Mouse (Mus musculus): ENCODE measurements around the gene Plxna4. TPM values are rescaled to one million over a fixed set of nuclear protein-coding genes. Genes with fewer than 3 reads are reported as not detected.
"Not testable (repeated sequence)": the region's sequence is repeated elsewhere in the genome, so short reads cannot be mapped to it uniquely, and the experiment has no call there.

Plxna4 gene
- polyA plus RNA-seq, 1 experiment from 2014 or later, result 9.5 TPM

GRCm38 (mm10) chr6:32509046-32509445, 78.9 kb downstream of the Plxna4 start:
- Histone ChIP-seq H3K27me3 (replicated peaks) (no peaks in the 10 kb centered on the region), H3K27ac (ENCODE audit: poor library complexity, severe bottlenecking) (no peak overlapping the region), H3K4me2 (no peak overlapping the region), H3K9me3 (replicated peaks) (no peaks in the 10 kb centered on the region), H3K4me3 (no peak overlapping the region), H3K9ac (no peak overlapping the region), H3K4me1 (replicated peaks) (peaks cover 43% of the 10 kb centered on the region), H3K36me3 (0 out of 2 replicates have a peak, but pooled peaks cover 3% of the 10 kb centered on the region)
- no peak for ATAC-seq (ENCODE audit: insufficient number of reproducible peaks, low FRiP score)
- WGBS, result 79% methylated on average over 9 of the region's 9 CpGs

GRCm38 (mm10) chr6:32504963-32505362, 83.0 kb downstream of the Plxna4 start:
- H3K9ac ChIP-seq, result no peak overlapping the region
- WGBS, result 88% methylated on average over 5 of the region's 5 CpGs
- H3K4me3 ChIP-seq, result no peak overlapping the region
- H3K27me3 ChIP-seq (replicated peaks), result no peaks in the 10 kb centered on the region
- H3K9me3 ChIP-seq (replicated peaks), result no peaks in the 10 kb centered on the region
- no peak for ATAC-seq (ENCODE audit: insufficient number of reproducible peaks, low FRiP score)
- H3K36me3 ChIP-seq, result no peaks in the 10 kb centered on the region
- H3K27ac ChIP-seq (ENCODE audit: poor library complexity, severe bottlenecking), result no peak overlapping the region
- H3K4me2 ChIP-seq, result no peak overlapping the region
- H3K4me1 ChIP-seq (replicated peaks), result peaks cover 6% of the 10 kb centered on the region; the same call in 1 of the 2 replicates

DNA sequence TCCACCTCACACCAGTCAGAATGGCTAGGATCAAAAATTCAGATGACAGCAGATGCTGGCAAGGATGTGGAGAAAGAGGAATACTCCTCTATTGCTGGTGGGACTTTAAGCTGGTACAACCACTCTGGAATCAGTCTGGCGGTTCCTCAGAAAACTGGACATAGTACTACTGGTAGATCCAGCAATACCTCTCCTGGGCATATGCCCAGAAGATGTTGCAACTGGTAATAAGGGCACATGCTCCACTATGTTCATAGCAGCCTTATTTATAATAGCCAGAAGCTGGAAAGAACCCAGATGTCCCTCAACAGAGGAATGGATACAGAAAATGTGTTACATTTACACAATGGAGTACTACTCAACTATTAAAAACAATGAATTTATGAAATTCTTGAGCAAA, 86.8 kb downstream of the Plxna4 start:
- H3K9ac ChIP-seq; H3K27ac ChIP-seq (ENCODE audit: poor library complexity, severe bottlenecking); H3K4me2 ChIP-seq; ATAC-seq (ENCODE audit: insufficient number of reproducible peaks, low FRiP score); H3K27me3 ChIP-seq (replicated peaks); H3K36me3 ChIP-seq; H3K4me3 ChIP-seq; H3K4me1 ChIP-seq (replicated peaks); H3K9me3 ChIP-seq (replicated peaks): not testable (repeated sequence)
- 93% methylated on average over 1 of the region's 1 CpGs for WGBS

DNA sequence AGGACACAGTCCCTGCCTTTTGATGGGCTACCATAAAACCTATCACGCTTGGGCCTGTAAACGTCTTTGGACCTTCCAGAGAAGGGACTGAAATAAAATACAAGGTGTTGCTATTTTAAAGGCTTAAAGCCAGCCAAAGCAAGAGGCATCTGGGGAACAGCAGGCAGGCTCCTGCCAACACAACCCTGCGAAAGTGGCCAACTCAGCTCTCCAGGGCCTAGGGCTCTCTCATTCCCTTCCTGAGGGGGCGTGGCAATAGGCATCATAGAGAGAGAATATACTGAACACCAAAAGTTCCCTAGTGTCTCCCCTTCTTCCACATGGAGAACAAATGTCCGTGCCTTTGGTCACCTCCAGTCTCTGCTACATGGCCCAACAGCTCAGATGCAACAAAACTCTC, 89.9 kb downstream of the Plxna4 start:
- H3K27me3 ChIP-seq (replicated peaks), result no peaks in the 10 kb centered on the region
- no peak overlapping the region for H3K9ac ChIP-seq
- H3K4me2 ChIP-seq, result no peak overlapping the region
- no peak overlapping the region for H3K4me3 ChIP-seq
- ATAC-seq (ENCODE audit: insufficient number of reproducible peaks, low FRiP score), result no peak
- peaks cover 5% of the 10 kb centered on the region; the same call in 1 of the 2 replicates for H3K36me3 ChIP-seq
- WGBS, result 88% methylated on average over 5 of the region's 5 CpGs
- no peaks in the 10 kb centered on the region for H3K9me3 ChIP-seq (replicated peaks)
- peaks cover 22% of the 10 kb centered on the region for H3K4me1 ChIP-seq (replicated peaks)
- no peak overlapping the region for H3K27ac ChIP-seq (ENCODE audit: poor library complexity, severe bottlenecking)

- H3K27ac ChIP-seq (ENCODE audit: poor library complexity, severe bottlenecking), result no peak overlapping the region
- no peaks in the 10 kb centered on the region for H3K9me3 ChIP-seq (replicated peaks)
- no peak overlapping the region for H3K4me3 ChIP-seq
- ATAC-seq (ENCODE audit: insufficient number of reproducible peaks, low FRiP score), result no peak
- no peak overlapping the region for H3K9ac ChIP-seq
- WGBS, result 75% methylated on average over 4 of the region's 4 CpGs
- H3K4me1 ChIP-seq (replicated peaks), result peaks cover 33% of the 10 kb centered on the region
- no peaks in the 10 kb centered on the region for H3K27me3 ChIP-seq (replicated peaks)
- H3K36me3 ChIP-seq, result peaks cover 5% of the 10 kb centered on the region; the same call in 1 of the 2 replicates
- no peak overlapping the region for H3K4me2 ChIP-seq
These were observed 91.9 kb downstream of the Plxna4 start for GRCm38 (mm10) chr6:32496109-32496508.

DNA sequence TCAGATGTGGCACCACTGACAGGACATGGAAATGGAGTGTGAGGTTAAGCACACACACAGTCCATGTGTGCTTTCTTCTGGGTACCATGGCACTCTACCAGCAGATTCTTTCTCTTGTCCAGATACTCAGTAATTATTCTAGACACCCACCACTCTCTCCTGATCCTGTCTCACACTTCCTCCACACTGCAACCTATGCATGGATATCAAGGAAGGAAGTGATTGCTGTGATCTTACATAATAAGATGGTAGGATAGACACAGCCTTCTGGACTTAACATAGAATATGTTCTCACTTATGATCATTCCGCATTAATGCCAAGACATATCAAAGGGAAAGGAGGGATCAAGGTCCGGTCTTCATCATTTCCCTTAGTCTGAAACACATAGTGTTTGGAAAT, 92.5 kb downstream of the Plxna4 start:
- 92% methylated on average over 2 of the region's 2 CpGs for WGBS
- no peak overlapping the region for H3K4me3 ChIP-seq
- H3K36me3 ChIP-seq, result peaks cover 5% of the 10 kb centered on the region; the same call in 1 of the 2 replicates
- no peaks in the 10 kb centered on the region for H3K27me3 ChIP-seq (replicated peaks)
- H3K4me2 ChIP-seq, result no peak overlapping the region
- no peak overlapping the region for H3K27ac ChIP-seq (ENCODE audit: poor library complexity, severe bottlenecking)
- H3K9ac ChIP-seq, result no peak overlapping the region
- no peak for ATAC-seq (ENCODE audit: insufficient number of reproducible peaks, low FRiP score)
- H3K4me1 ChIP-seq (replicated peaks), result peaks cover 33% of the 10 kb centered on the region
- H3K9me3 ChIP-seq (replicated peaks), result no peaks in the 10 kb centered on the region

DNA sequence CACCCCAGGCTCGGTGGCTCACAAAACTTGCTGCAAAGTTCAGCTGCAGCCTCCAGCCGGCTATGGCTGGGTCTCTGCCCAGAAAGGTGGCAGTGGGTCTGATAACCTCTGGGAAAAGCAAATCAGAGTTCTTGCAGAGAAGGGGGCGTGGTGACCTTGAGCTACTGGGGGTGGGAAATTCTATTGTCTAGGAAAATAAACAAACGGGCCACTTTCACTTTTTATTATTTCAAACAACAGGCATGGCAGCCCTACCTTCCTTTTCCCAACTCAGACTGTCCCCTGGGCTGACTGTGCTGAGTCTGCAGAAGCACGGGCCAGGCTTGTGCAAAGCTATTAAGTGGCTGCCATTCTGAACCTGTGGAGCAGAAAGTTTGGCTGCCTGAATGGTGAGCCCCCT, 94.4 kb downstream of the Plxna4 start:
- Histone ChIP-seq H3K27me3 (replicated peaks) (no peaks in the 10 kb centered on the region), H3K9ac (peak overlapping the region; percentile 19; the same call in 1 of the 2 replicates), H3K4me2 (peak overlapping the region; percentile 54), H3K27ac (ENCODE audit: poor library complexity, severe bottlenecking) (peak overlapping the region; percentile 76), H3K36me3 (peaks cover 5% of the 10 kb centered on the region; the same call in 1 of the 2 replicates), H3K4me1 (replicated peaks) (peaks cover 33% of the 10 kb centered on the region), H3K4me3 (no peak overlapping the region), H3K9me3 (replicated peaks) (no peaks in the 10 kb centered on the region)
- ATAC-seq (ENCODE audit: insufficient number of reproducible peaks, low FRiP score), result peak; percentile 82
- 14% methylated on average over 5 of the region's 5 CpGs for WGBS

DNA sequence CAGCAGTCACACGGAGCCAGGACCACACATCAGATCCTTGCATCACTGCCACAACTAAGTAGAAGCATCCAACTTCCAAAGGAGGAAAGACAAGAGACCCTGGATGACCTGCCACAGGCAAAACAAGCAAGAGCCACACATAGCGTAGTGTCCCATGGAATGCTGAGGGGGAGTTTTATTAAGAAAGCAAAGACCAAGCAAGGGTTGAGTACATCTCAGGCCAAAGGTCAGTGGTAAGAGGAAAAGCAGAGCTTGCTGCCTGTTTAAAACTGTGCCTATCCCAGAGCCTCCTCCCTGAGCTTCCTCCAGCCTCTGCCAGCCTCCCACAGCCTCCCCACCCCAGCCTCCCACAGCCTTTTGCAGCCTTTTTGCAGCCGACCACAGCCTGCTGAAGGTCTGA, 100.9 kb downstream of the Plxna4 start:
- 58% methylated on average over 3 of the region's 3 CpGs for WGBS
- no peaks in the 10 kb centered on the region for H3K36me3 ChIP-seq

GRCm38 (mm10) chr6:32482469-32482868, 105.5 kb downstream of the Plxna4 start:
- no peak overlapping the region for H3K27ac ChIP-seq (ENCODE audit: poor library complexity, severe bottlenecking)
- no peak overlapping the region for H3K4me3 ChIP-seq
- H3K27me3 ChIP-seq (replicated peaks), result no peaks in the 10 kb centered on the region
- ATAC-seq (ENCODE audit: insufficient number of reproducible peaks, low FRiP score), result no peak
- no peaks in the 10 kb centered on the region for H3K9me3 ChIP-seq (replicated peaks)
- H3K9ac ChIP-seq, result no peak overlapping the region; the same call in 1 of the 2 replicates
- WGBS, result 26% methylated on average over 4 of the region's 4 CpGs
- no peaks in the 10 kb centered on the region for H3K36me3 ChIP-seq
- peaks cover 75% of the 10 kb centered on the region for H3K4me1 ChIP-seq (replicated peaks)
- no peak overlapping the region for H3K4me2 ChIP-seq

More for the DNA sequence above, 100.9 kb downstream of the Plxna4 start:
- H3K9me3 ChIP-seq (replicated peaks), result no peaks in the 10 kb centered on the region
- no peak overlapping the region for H3K4me3 ChIP-seq
- no peak overlapping the region for H3K9ac ChIP-seq
- no peaks in the 10 kb centered on the region for H3K27me3 ChIP-seq (replicated peaks)
- no peak overlapping the region for H3K4me2 ChIP-seq
- H3K27ac ChIP-seq (ENCODE audit: poor library complexity, severe bottlenecking), result no peak overlapping the region; the same call in 1 of the 2 replicates
- ATAC-seq (ENCODE audit: insufficient number of reproducible peaks, low FRiP score), result no peak
- peaks cover 37% of the 10 kb centered on the region for H3K4me1 ChIP-seq (replicated peaks)

DNA sequence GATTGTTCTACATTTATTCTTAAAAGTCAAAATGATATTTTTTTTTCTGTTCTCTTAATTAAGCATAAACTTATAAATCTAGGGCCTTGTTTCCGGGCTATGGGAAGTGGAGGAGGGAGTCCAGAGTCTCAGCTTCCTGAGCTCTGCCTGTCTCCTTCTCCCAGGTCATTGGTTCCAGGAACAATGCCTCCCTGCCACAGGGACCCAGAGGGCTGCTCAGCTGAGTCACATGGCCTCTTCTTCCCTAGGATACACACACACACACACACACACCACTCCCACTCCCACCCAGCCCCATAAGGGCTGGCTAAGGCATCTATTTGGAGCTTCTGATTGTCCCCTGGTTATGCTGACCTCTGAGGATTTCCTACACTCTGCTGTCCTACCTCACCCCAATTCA, 107.3 kb downstream of the Plxna4 start:
- Histone ChIP-seq H3K27me3 (replicated peaks) (no peaks in the 10 kb centered on the region), H3K4me2 (no peak overlapping the region), H3K4me3 (no peak overlapping the region), H3K36me3 (no peaks in the 10 kb centered on the region), H3K27ac (ENCODE audit: poor library complexity, severe bottlenecking) (peak overlapping the region; percentile 91), H3K4me1 (replicated peaks) (peaks cover 84% of the 10 kb centered on the region), H3K9me3 (replicated peaks) (no peaks in the 10 kb centered on the region), H3K9ac (no peak overlapping the region)
- ATAC-seq (ENCODE audit: insufficient number of reproducible peaks, low FRiP score), result no peak
- WGBS, result 67% methylated on average over 1 of the region's 1 CpGs

DNA sequence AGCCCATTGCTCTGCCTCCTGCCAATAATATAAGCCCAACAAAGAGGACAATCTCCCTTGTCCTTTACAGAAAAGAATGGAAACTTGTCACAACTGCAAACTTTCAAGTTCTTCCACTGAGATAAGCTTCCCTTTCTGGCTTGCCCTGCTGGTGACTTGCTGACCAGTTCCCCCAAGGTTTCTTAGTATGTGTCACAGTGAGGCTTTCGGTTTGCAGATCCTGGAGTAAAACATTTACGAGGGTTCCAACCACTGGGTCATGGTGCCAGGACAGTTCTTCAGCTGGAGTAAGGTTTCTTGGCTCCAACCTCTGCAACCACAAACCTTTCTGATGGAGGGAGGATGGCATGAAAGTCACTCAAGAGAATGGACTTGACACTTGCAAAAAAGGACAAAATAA, 108.2 kb downstream of the Plxna4 start:
- Histone ChIP-seq H3K4me2 (peak overlapping the region; percentile 12), H3K27me3 (replicated peaks) (no peaks in the 10 kb centered on the region), H3K9me3 (replicated peaks) (no peaks in the 10 kb centered on the region), H3K27ac (ENCODE audit: poor library complexity, severe bottlenecking) (peak overlapping the region; percentile 91), H3K4me3 (no peak overlapping the region), H3K9ac (no peak overlapping the region), H3K4me1 (replicated peaks) (peaks cover 92% of the 10 kb centered on the region), H3K36me3 (no peaks in the 10 kb centered on the region)
- no peak for ATAC-seq (ENCODE audit: insufficient number of reproducible peaks, low FRiP score)
- 60% methylated on average over 2 of the region's 2 CpGs for WGBS

DNA sequence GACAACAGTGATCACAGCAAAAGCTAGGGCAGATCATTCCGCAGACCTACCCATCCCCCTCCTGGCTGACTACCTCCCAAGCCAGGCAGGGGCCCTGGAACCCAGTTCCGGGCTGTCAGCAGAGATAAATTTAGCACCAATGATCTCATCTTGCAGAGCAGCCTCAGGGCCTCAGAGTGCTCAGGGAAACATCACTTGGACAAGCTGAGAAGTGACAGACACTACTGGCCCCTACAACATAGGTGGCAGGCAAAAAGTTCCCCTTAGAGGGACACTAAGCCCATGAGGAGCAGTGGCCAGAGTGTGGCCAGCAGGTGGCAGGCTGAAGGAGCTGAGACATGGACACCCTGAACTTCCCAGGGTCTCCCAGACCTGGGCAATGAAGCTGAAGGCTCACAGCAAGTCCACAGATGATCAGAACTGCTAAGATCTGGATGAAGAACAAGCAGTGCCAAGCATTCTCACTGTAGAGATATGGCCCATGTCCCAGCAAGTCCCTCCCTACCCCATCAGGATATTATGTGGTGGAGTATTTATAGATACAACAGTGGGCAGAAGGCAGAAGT, 108.7 kb downstream of the Plxna4 start:
- no peaks in the 10 kb centered on the region for H3K9me3 ChIP-seq (replicated peaks)
- H3K4me1 ChIP-seq (replicated peaks), result peaks cover 93% of the 10 kb centered on the region
- 2% methylated on average over 2 of the region's 2 CpGs for WGBS
- H3K27ac ChIP-seq (ENCODE audit: poor library complexity, severe bottlenecking), result peak overlapping the region; percentile 91
- no peaks in the 10 kb centered on the region for H3K36me3 ChIP-seq
- peak; percentile 90 for ATAC-seq (ENCODE audit: insufficient number of reproducible peaks, low FRiP score)
- no peaks in the 10 kb centered on the region for H3K27me3 ChIP-seq (replicated peaks)
- H3K4me3 ChIP-seq, result no peak overlapping the region
- no peak overlapping the region for H3K9ac ChIP-seq
- peak overlapping the region; percentile 35 for H3K4me2 ChIP-seq
